Mouse (Mus musculus) embryo, embryonic 11.5 days (tissue): ENCODE data around the gene Disp1.

Experiments
- DNase-seq: peaks from one replicate; pipeline ENCODE4 v3.0.0-alpha.2; 2012; ENCODE audit warnings: low read depth, low spot score

Disp1 gene

GRCm38 (mm10) chr1:183220796-183221718, at the start of gene Disp1:
Gene Disp1 (minus strand): TSS chr1:183221522.
- DNase-seq, result peak; percentile 61

- DNase-seq, result no peak
Measured at GRCm38 (mm10) chr1:183267666-183268065, 46.3 kb upstream of the Disp1 start.

- DNase-seq, result no peak
Measured at GRCm38 (mm10) chr1:183265921-183266467, 44.7 kb upstream of the Disp1 start.

- DNase-seq, result no peak
Measured at GRCm38 (mm10) chr1:183264145-183265008, 43.1 kb upstream of the Disp1 start.

GRCm38 (mm10) chr1:183252574-183252973, 31.3 kb upstream of the Disp1 start:
- DNase-seq, result no peak

GRCm38 (mm10) chr1:183251818-183252217, 30.5 kb upstream of the Disp1 start:
- DNase-seq, result no peak

- no peak for DNase-seq
Measured at GRCm38 (mm10) chr1:183250612-183251011, 29.3 kb upstream of the Disp1 start.

- DNase-seq, result no peak
Measured at GRCm38 (mm10) chr1:183248144-183248543, 26.8 kb upstream of the Disp1 start.

GRCm38 (mm10) chr1:183243293-183243692, 22.0 kb upstream of the Disp1 start:
- no peak for DNase-seq

- DNase-seq, result peak; percentile 29
Measured at GRCm38 (mm10) chr1:183237901-183238300, 16.6 kb upstream of the Disp1 start.

- DNase-seq, result no peak
Measured at GRCm38 (mm10) chr1:183236460-183236859, 15.1 kb upstream of the Disp1 start.

GRCm38 (mm10) chr1:183233679-183234174, 12.4 kb upstream of the Disp1 start:
- no peak for DNase-seq

GRCm38 (mm10) chr1:183232985-183233678, 11.8 kb upstream of the Disp1 start:
- DNase-seq, result no peak

GRCm38 (mm10) chr1:183227469-183227868, 6.1 kb upstream of the Disp1 start:
- DNase-seq, result no peak

GRCm38 (mm10) chr1:183219021-183219420, 2.3 kb downstream of the Disp1 start:
- DNase-seq, result no peak

- no peak for DNase-seq
Measured at GRCm38 (mm10) chr1:183216691-183217090, 4.6 kb downstream of the Disp1 start.

- no peak for DNase-seq
Measured at GRCm38 (mm10) chr1:183215706-183216105, 5.6 kb downstream of the Disp1 start.

GRCm38 (mm10) chr1:183213850-183214249, 7.5 kb downstream of the Disp1 start:
- no peak for DNase-seq

GRCm38 (mm10) chr1:183212757-183213211, 8.5 kb downstream of the Disp1 start:
- DNase-seq, result no peak

- DNase-seq, result no peak
Measured at GRCm38 (mm10) chr1:183210115-183210514, 11.2 kb downstream of the Disp1 start.

GRCm38 (mm10) chr1:183207623-183208022, 13.7 kb downstream of the Disp1 start:
- DNase-seq, result no peak
